Mouse (Mus musculus) gonadal fat pad, adult 2 months (tissue): ENCODE measurements at regions not wholly inside any gene's neighbourhood (a gene's known extent, or its start where the extent isn't known, plus 50 kb on each side); places are given as distances from the start of the nearest gene placed in this dataset.

Experiments used
- DNase-seq: peaks from one replicate; pipeline ENCODE4 v3.0.0-alpha.2; 2012; ENCODE audit warnings: low read depth

GRCm38 (mm10) chr7:83023990-83024389 lies 156.9 kb downstream of the Mex3b start:
- DNase-seq: no peak

- no peak for DNase-seq
Observed at GRCm38 (mm10) chr7:83031101-83031500, 164.0 kb downstream of the Mex3b start.

- no peak for DNase-seq
Observed at GRCm38 (mm10) chr7:83032025-83032424, 164.9 kb downstream of the Mex3b start.

GRCm38 (mm10) chr7:83032924-83033323 lies 165.8 kb downstream of the Mex3b start:
- DNase-seq: no peak

GRCm38 (mm10) chr7:83035190-83035589 lies 168.1 kb downstream of the Mex3b start:
- no peak for DNase-seq

- DNase-seq: no peak
Observed at GRCm38 (mm10) chr7:83036397-83036796, 169.3 kb downstream of the Mex3b start.

- DNase-seq: no peak
Observed at GRCm38 (mm10) chr7:83037100-83037499, 170.0 kb downstream of the Mex3b start.

- DNase-seq: no peak
Observed at GRCm38 (mm10) chr7:83037714-83038113, 170.6 kb downstream of the Mex3b start.

- no peak for DNase-seq
Observed at GRCm38 (mm10) chr7:83043746-83044145, 176.6 kb downstream of the Mex3b start.

- no peak for DNase-seq
Observed at GRCm38 (mm10) chr7:83045266-83045665, 178.1 kb downstream of the Mex3b start.

GRCm38 (mm10) chr7:83050011-83050410 lies 182.9 kb downstream of the Mex3b start:
- no peak for DNase-seq

- no peak for DNase-seq
Observed at GRCm38 (mm10) chr7:83050833-83051497, 183.8 kb downstream of the Mex3b start.

- no peak for DNase-seq
Observed at GRCm38 (mm10) chr7:83056101-83056935, 189.2 kb downstream of the Mex3b start.

GRCm38 (mm10) chr7:83060318-83060717 lies 193.2 kb downstream of the Mex3b start:
- DNase-seq: no peak

GRCm38 (mm10) chr7:83060733-83061132 lies 193.6 kb downstream of the Mex3b start:
- DNase-seq: no peak

- no peak for DNase-seq
Observed at GRCm38 (mm10) chr7:83061197-83061893, 194.2 kb downstream of the Mex3b start.

- no peak for DNase-seq
Observed at GRCm38 (mm10) chr7:83061894-83062477, 194.9 kb downstream of the Mex3b start.

GRCm38 (mm10) chr7:83063559-83063958 lies 196.4 kb downstream of the Mex3b start:
- DNase-seq: no peak

- no peak for DNase-seq
Observed at GRCm38 (mm10) chr7:83065341-83065740, 198.2 kb downstream of the Mex3b start.

- no peak for DNase-seq
Observed at GRCm38 (mm10) chr7:83074399-83074970, 207.4 kb downstream of the Mex3b start.

GRCm38 (mm10) chr7:83075159-83075952 lies 208.2 kb downstream of the Mex3b start:
- no peak for DNase-seq
